Mouse (Mus musculus) heart, embryonic 12.5 days (tissue): ENCODE measurements around the gene Wdr82. TPM values are rescaled to one million over a fixed set of nuclear protein-coding genes. Genes with fewer than 3 reads are reported as not detected.
"Not testable (repeated sequence)": the region's sequence is repeated elsewhere in the genome, so short reads cannot be mapped to it uniquely, and the experiment has no call there.

Experiments used
- ATAC-seq: fragments of 200-750 bp; cut with Nextera tagmentation; 2 replicates; pipeline ENCODE4 v1.8.0; 2017; ENCODE audit warnings: moderate TSS enrichment, moderate library complexity; ENCODE audit not compliant: insufficient number of reproducible peaks, low FRiP score
- H3K27ac ChIP-seq: fragments of 300-500 bp; sonication (generic); 2 replicates; pipeline ENCODE4 v1.5.1; 2016; ENCODE audit warnings: mild to moderate bottlenecking, moderate library complexity; ENCODE audit not compliant: poor library complexity, severe bottlenecking
- H3K27me3 ChIP-seq: fragments of 300-500 bp; sonication (generic); replicated peaks from 2 replicates; pipeline ENCODE4 v1.6.1; 2016; ENCODE audit warnings: mild to moderate bottlenecking, moderate library complexity
- H3K36me3 ChIP-seq: fragments of 300-500 bp; sonication (generic); 2 replicates; pipeline ENCODE4 v1.6.1; 2016; ENCODE audit warnings: mild to moderate bottlenecking, moderate library complexity
- H3K4me1 ChIP-seq: fragments of 300-500 bp; sonication (generic); replicated peaks from 2 replicates; pipeline ENCODE4 v1.6.1; 2016; ENCODE audit warnings: mild to moderate bottlenecking
- H3K4me2 ChIP-seq: fragments of 300-500 bp; sonication (generic); 2 replicates; pipeline ENCODE4 v1.6.1; 2016; ENCODE audit warnings: mild to moderate bottlenecking, moderate library complexity
- H3K4me3 ChIP-seq: fragments of 300-500 bp; sonication (generic); 2 replicates; pipeline ENCODE4 v1.5.1; 2016; ENCODE audit warnings: mild to moderate bottlenecking
- H3K9ac ChIP-seq: fragments of 300-500 bp; sonication (generic); 2 replicates; pipeline ENCODE4 v1.6.1; 2016; ENCODE audit warnings: mild to moderate bottlenecking, moderate library complexity
- H3K9me3 ChIP-seq: fragments of 300-500 bp; sonication (generic); replicated peaks from 2 replicates; pipeline ENCODE4 v1.6.1; 2016; ENCODE audit warnings: mild to moderate bottlenecking, moderate library complexity
- WGBS: fragments of 180-500 bp; shearing (Covaris S2); methylation state at CpG from one replicate; pipeline ENCODE4 v1.1.7; 2016; 5-methylcytosine and 5-hydroxymethylcytosine counted together
- polyA plus RNA-seq: library from polyadenylated mRNA; unstranded; fragments of >200 nt; fragmentation: Nextera tagmentation; extraction: Ambion mirVana; gene quantifications from 2 replicates; pipeline ENCODE4 v1.2.1, GENCODE M21; 2016

The Wdr82 gene
- polyA plus RNA-seq, 1 experiment from 2014 or later: 23.6 TPM

- peak overlapping the region; percentile 67; the same call in 1 of the 2 replicates for H3K27ac ChIP-seq
- ATAC-seq: no peak
- 39% methylated on average over 5 of the region's 5 CpGs for WGBS
- peaks cover 12% of the 10 kb centered on the region for H3K27me3 ChIP-seq
- H3K4me2 ChIP-seq: peak overlapping the region; percentile 74
- H3K4me1 ChIP-seq: peaks cover 5% of the 10 kb centered on the region; the same call in 1 of the 2 replicates
- no peaks in the 10 kb centered on the region for H3K9me3 ChIP-seq
- peak overlapping the region; percentile 50 for H3K4me3 ChIP-seq
- H3K36me3 ChIP-seq: no peaks in the 10 kb centered on the region
- H3K9ac ChIP-seq: peak overlapping the region; percentile 25; the same call in 1 of the 2 replicates
These were observed 10.3 kb upstream of the Wdr82 start for GRCm38 (mm10) chr9:106160426-106160825.

GRCm38 (mm10) chr9:106166709-106167108 is 4.0 kb upstream of the Wdr82 start:
- Histone ChIP-seq H3K4me3 (no peak overlapping the region), H3K9ac (no peak overlapping the region), H3K36me3 (no peaks in the 10 kb centered on the region), H3K27me3 (no peaks in the 10 kb centered on the region), H3K4me1 (0 out of 2 replicates have a peak, but pooled peaks cover 4% of the 10 kb centered on the region), H3K27ac (no peak overlapping the region), H3K4me2 (no peak overlapping the region), H3K9me3 (no peaks in the 10 kb centered on the region)
- WGBS: 46% methylated on average over 2 of the region's 2 CpGs
- ATAC-seq: no peak

GRCm38 (mm10) chr9:106167241-106167640 is 3.5 kb upstream of the Wdr82 start:
- no peak for ATAC-seq
- Histone ChIP-seq H3K4me3 (no peak overlapping the region), H3K9me3 (no peaks in the 10 kb centered on the region), H3K27me3 (no peaks in the 10 kb centered on the region), H3K36me3 (no peaks in the 10 kb centered on the region), H3K4me1 (0 out of 2 replicates have a peak, but pooled peaks cover 4% of the 10 kb centered on the region), H3K27ac (no peak overlapping the region), H3K4me2 (no peak overlapping the region), H3K9ac (no peak overlapping the region)
- WGBS: 77% methylated on average over 3 of the region's 3 CpGs

DNA sequence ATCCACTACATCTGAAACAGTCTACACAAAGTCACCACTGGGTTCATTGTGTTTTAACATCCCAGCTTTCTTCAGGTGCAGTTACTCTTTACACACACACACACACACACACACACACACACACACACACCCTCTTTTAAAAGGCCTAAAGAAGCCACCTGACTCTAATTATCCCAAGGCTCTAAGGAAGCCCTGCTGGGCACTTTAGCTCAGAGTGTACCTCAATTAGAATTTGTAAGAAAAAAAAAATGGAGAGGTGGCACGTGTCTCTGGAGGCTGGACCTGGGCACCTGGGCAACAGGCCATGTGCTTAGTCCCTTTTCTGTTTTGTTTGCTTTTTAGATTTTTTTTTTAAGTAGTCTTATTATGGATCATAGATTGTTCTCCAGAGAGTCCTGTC is 3.0 kb upstream of the Wdr82 start:
- Histone ChIP-seq H3K4me2 (no peak overlapping the region), H3K9ac (no peak overlapping the region), H3K4me3 (no peak overlapping the region), H3K27me3 (no peaks in the 10 kb centered on the region), H3K27ac (no peak overlapping the region), H3K36me3 (no peaks in the 10 kb centered on the region), H3K9me3 (no peaks in the 10 kb centered on the region), H3K4me1 (0 out of 2 replicates have a peak, but pooled peaks cover 4% of the 10 kb centered on the region)
- no peak for ATAC-seq
- 71% methylated on average over 1 of the region's 1 CpGs for WGBS

DNA sequence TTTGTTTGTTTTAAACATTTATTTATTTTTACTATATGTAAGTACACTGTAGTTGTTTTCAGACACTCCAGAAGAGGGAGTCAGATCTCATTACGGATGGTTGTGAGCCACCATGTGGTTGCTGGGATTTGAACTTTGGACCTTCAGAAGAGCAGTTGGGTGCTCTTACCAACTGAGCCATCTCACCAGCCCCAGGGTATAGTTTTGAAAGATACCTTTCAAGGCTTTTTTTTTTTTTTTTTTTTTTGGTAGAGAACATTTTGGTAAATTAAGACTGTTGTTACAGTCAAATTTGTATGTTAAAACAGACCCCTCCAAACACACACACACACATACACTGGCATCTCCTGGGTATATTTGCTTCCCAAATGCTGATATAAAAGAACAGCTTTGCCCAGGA is 1.7 kb upstream of the Wdr82 start:
- WGBS: 85% methylated on average over 1 of the region's 1 CpGs

DNA sequence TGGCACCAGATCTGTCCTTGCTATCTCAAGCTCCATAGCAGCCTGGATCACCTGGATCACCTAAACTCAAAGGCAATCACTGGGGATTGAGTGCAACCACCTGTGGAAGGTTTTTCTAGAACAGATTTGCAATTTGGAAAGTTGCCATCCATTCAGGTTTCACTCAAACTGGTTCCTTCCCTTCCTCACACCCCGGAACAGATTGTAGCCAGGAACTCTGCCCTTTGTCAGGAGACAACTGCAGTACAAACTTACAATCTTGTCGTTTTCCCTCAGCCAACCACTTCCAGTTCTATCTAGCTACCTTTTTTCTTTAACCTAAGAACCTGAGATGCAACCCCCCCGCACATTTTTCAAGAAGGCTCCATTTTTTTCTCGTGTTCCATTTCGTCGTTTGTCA is 811 bp upstream of the Wdr82 start:
- peak overlapping the region; percentile 92 for H3K9ac ChIP-seq
- 36% methylated on average over 6 of the region's 6 CpGs for WGBS
- H3K4me2 ChIP-seq: peak overlapping the region; percentile 86
- H3K4me1 ChIP-seq: peaks cover 21% of the 10 kb centered on the region
- no peaks in the 10 kb centered on the region for H3K27me3 ChIP-seq
- no peak for ATAC-seq
- H3K9me3 ChIP-seq: no peaks in the 10 kb centered on the region
- H3K4me3 ChIP-seq: peak overlapping the region; percentile 81; the same call in 1 of the 2 replicates
- no peaks in the 10 kb centered on the region for H3K36me3 ChIP-seq
- H3K27ac ChIP-seq: no peak overlapping the region

More for the DNA sequence above, 1.7 kb upstream of the Wdr82 start:
- not testable (repeated sequence) for H3K9ac ChIP-seq, H3K9me3 ChIP-seq, H3K4me3 ChIP-seq, ATAC-seq, H3K36me3 ChIP-seq, H3K27me3 ChIP-seq, H3K27ac ChIP-seq, H3K4me2 ChIP-seq
- peaks cover 15% of the 10 kb centered on the region for H3K4me1 ChIP-seq

- Histone ChIP-seq H3K4me2 (peak overlapping the region; percentile 86), H3K4me3 (peak overlapping the region; percentile 81), H3K9ac (peak overlapping the region; percentile 92), H3K27ac (peak overlapping the region; percentile 96), H3K4me1 (peaks cover 28% of the 10 kb centered on the region), H3K9me3 (no peaks in the 10 kb centered on the region), H3K36me3 (peaks cover 3% of the 10 kb centered on the region), H3K27me3 (no peaks in the 10 kb centered on the region)
- peak; percentile 50 for ATAC-seq
- WGBS: under 1% methylated on average over 30 of the region's 30 CpGs
These were observed 824 bp downstream of the Wdr82 start for GRCm38 (mm10) chr9:106171346-106172158.

- 5% methylated on average over 3 of the region's 3 CpGs for WGBS
- peak overlapping the region; percentile 92; the same call in 1 of the 2 replicates for H3K9ac ChIP-seq
- no peaks in the 10 kb centered on the region for H3K9me3 ChIP-seq
These were observed 1.8 kb downstream of the Wdr82 start for GRCm38 (mm10) chr9:106172527-106172926.

GRCm38 (mm10) chr9:106173363-106173762 is 2.6 kb downstream of the Wdr82 start:
- H3K36me3 ChIP-seq: peaks cover 21% of the 10 kb centered on the region
- H3K27me3 ChIP-seq: no peaks in the 10 kb centered on the region
- ATAC-seq: no peak
- H3K27ac ChIP-seq: no peak overlapping the region
- peak overlapping the region; percentile 35 for H3K4me3 ChIP-seq
- H3K9me3 ChIP-seq: no peaks in the 10 kb centered on the region
- 0 out of 2 replicates have a peak overlapping the region, but pooled peaks have one; percentile 40 for H3K9ac ChIP-seq
- H3K4me1 ChIP-seq: peaks cover 32% of the 10 kb centered on the region
- WGBS: 58% methylated on average over 2 of the region's 2 CpGs
- H3K4me2 ChIP-seq: peak overlapping the region; percentile 86

More at GRCm38 (mm10) chr9:106172527-106172926, 1.8 kb downstream of the Wdr82 start:
- Histone ChIP-seq H3K27ac (no peak overlapping the region), H3K4me2 (peak overlapping the region; percentile 86), H3K4me3 (peak overlapping the region; percentile 81), H3K4me1 (peaks cover 32% of the 10 kb centered on the region), H3K27me3 (no peaks in the 10 kb centered on the region), H3K36me3 (peaks cover 13% of the 10 kb centered on the region)
- ATAC-seq: no peak

DNA sequence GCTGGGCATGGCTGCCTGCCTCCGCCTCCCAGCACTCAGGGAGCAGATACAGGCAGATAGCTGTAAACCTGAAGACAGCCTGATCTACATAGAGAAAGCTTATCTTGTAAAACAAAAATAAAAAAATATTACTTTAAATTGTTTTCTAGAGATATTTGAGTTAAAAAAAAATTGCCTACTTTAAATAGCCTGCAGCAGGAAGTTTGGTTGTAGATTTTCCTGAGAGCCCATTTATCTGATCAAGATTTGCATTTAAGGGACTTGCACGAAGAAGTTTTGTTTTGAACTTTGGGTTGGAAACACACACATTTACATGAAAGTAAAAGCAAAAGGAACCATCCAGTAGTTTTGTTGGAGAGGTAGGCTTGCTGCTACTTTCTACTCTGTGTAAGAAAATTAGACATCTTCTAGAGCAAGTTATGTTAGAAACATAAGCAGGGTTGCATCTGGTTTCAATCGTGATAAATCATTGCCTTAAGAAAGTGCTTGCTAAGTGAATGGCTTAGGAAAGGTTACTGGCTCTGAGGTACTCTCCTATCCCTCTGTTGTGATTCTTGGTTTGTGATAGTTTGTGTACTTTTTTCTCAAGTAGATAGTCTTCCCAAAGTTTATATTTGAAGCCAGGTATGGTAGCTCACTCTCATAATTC is 4.9 kb downstream of the Wdr82 start:
- 49% methylated on average over 3 of the region's 3 CpGs for WGBS
- H3K9ac ChIP-seq: no peak overlapping the region
- H3K4me1 ChIP-seq: peaks cover 28% of the 10 kb centered on the region
- peaks cover 35% of the 10 kb centered on the region for H3K36me3 ChIP-seq
- no peaks in the 10 kb centered on the region for H3K27me3 ChIP-seq
- no peak overlapping the region for H3K27ac ChIP-seq
- no peak overlapping the region for H3K4me2 ChIP-seq
- H3K9me3 ChIP-seq: no peaks in the 10 kb centered on the region
- no peak for ATAC-seq
- H3K4me3 ChIP-seq: no peak overlapping the region

DNA sequence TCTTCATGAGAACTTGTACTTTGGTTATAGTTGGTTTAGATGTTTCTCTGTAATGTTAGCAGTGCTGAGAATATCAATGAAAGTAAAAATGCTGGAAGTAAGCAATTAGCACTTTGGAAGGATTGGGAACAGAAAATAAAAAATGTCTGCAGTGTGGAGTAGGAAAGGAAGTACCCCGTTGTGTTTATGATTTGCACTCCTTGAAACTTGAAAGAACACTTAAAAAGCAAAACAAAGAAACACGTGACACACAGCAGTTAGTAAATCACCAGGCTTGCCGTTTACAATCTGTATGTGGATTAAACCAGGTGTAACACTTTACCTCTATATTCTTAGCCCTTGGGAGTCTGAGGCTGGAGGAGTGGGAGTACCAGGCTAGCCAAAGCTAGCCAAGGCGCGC is 6.0 kb downstream of the Wdr82 start:
- no peak overlapping the region for H3K4me3 ChIP-seq
- H3K9me3 ChIP-seq: no peaks in the 10 kb centered on the region
- H3K27ac ChIP-seq: no peak overlapping the region
- no peaks in the 10 kb centered on the region for H3K27me3 ChIP-seq
- H3K36me3 ChIP-seq: peaks cover 46% of the 10 kb centered on the region
- H3K4me2 ChIP-seq: no peak overlapping the region
- H3K4me1 ChIP-seq: peaks cover 28% of the 10 kb centered on the region
- 90% methylated on average over 5 of the region's 5 CpGs for WGBS
- H3K9ac ChIP-seq: no peak overlapping the region
- ATAC-seq: no peak
